Mouse (Mus musculus) CH12F3 (cell line): Measurements from ENCODE around the gene N4bp1.

ENCODE experiments used
- in situ Hi-C: fragments of 300-500 bp; cut with MboI; formaldehyde crosslinking; loops from 2 replicates; pipeline ENCODE4 v1.14.3; 2020; ENCODE audit warnings: low sequenced_read_pairs

Gene N4bp1

GRCm38 (mm10) chr8:86769945-86770715 lies 114.9 kb downstream of the N4bp1 start:
- in situ Hi-C loops: no loop called here

GRCm38 (mm10) chr8:86768499-86768898 lies 116.6 kb downstream of the N4bp1 start:
- in situ Hi-C loops: no loop called here

GRCm38 (mm10) chr8:86766548-86767211 lies 118.4 kb downstream of the N4bp1 start:
- in situ Hi-C loops: no loop called here

GRCm38 (mm10) chr8:86765669-86766068 lies 119.4 kb downstream of the N4bp1 start:
- in situ Hi-C loops: no loop called here

GRCm38 (mm10) chr8:86765155-86765554 lies 119.9 kb downstream of the N4bp1 start:
- in situ Hi-C loops: no loop called here

- in situ Hi-C loops: no loop called here
These were observed 122.3 kb downstream of the N4bp1 start for GRCm38 (mm10) chr8:86762806-86763205.

GRCm38 (mm10) chr8:86760746-86761145 lies 124.3 kb downstream of the N4bp1 start:
- in situ Hi-C loops: no loop called here

GRCm38 (mm10) chr8:86759090-86759491 lies 126.0 kb downstream of the N4bp1 start:
- in situ Hi-C loops: no loop called here

GRCm38 (mm10) chr8:86758651-86759050 lies 126.4 kb downstream of the N4bp1 start:
- in situ Hi-C loops: no loop called here
